Mouse (Mus musculus) adrenal gland, postnatal 25 days (tissue): ENCODE data around the gene Lcat. TPM values are rescaled to one million over a fixed set of nuclear protein-coding genes. Genes with fewer than 3 reads are reported as not detected.

Experiments
- DNase-seq: peaks from one replicate; pipeline ENCODE4 v3.0.0; 2021; ENCODE audit warnings: mixed read lengths
- total RNA-seq: library from RNA; stranded (reverse); gene quantifications from 2 replicates; pipeline ENCODE4 v1.2.3, GENCODE M21; 2021

Lcat gene
- total RNA-seq, 1 experiment from 2014 or later, result 1.9 TPM

GRCm38 (mm10) chr8:105942542-105942941 is 640 bp downstream of the Lcat start:
- no peak for DNase-seq

GRCm38 (mm10) chr8:105942026-105942425 is 1.2 kb downstream of the Lcat start:
- DNase-seq, result no peak

DNA sequence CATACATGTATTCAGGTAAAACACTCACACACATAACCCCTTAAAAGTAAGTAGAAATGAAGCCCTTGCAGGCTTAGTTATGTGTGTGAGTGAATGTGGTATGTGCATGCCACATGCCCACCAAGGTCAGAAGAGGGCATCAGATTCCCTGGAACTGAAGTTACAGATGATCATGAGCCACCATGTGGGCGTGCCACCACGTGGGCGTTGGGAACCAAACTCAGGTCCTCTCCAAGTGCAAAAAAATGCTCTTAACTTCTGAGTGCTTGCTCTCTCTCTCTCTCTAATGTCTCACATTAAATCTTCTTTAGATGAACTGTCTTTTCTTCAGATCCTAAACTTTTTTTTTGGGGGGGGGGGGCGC is 4.9 kb downstream of the Lcat start, which contains the start of gene Psmb10:
Gene Psmb10 (minus strand): TSS at position 139 of the 364 bp plus-strand sequence.
- peak; percentile 42 for DNase-seq

- peak; percentile 47 for DNase-seq
These were observed 5.5 kb downstream of the Lcat start for GRCm38 (mm10) chr8:105937496-105938305.

DNA sequence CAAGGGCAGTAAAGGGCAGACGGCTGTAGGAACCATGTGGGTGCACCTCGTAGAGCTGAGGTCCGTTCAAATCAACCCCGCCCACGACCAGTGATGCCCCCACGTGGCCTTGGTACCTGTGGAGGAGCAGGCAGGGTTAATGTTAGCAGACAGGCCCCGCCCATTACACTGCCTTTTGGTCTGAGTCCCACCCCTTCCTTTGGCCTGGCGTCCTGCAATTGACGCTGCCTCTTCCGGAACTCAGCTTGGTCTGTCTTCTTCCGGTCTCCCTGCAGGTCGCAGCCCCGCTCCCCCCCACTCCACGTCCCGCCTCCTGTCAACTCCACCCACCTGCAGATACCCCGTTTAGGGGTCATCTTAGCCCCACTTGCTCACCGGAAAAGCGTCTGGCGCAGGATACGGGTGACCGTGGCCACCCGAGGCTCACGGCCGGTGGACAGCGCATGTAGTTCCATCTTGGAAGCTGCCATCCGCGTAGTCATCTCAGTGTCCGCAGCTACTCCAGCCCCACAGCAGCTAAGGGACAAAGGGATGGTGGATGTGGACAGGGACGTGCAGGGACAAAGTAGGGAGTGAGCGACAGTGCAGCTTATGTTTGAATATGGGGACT is 6.2 kb downstream of the Lcat start:
- peak; percentile 89 for DNase-seq

- DNase-seq, result no peak
These were observed 7.1 kb downstream of the Lcat start for GRCm38 (mm10) chr8:105935863-105936603.

GRCm38 (mm10) chr8:105935105-105935504 is 8.1 kb downstream of the Lcat start:
- DNase-seq, result no peak

DNA sequence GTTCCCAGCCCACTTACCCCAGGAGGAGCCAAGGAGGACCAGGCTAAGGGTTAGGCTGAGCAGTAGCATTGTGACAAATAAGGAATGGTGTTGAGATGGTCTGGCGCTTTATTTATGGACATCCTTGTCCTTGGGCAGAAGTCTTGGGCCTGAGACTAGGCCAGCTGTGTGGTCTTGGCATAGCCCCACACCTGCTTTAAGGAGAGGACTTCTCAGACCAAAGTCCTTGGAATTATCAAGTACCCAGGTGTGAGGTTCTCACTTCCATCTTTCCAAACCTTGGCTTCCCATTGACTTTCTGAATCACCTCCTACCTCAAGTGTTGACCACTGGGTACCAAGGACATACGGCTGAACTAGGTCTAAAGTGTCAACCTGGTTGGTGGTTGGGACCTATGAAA is 9.4 kb downstream of the Lcat start, which contains the start of gene Ctrl:
Gene Ctrl (minus strand): TSS at position 101 of the 400 bp plus-strand sequence.
- DNase-seq, result no peak

GRCm38 (mm10) chr8:105932525-105932924 is 10.7 kb downstream of the Lcat start:
- no peak for DNase-seq

DNA sequence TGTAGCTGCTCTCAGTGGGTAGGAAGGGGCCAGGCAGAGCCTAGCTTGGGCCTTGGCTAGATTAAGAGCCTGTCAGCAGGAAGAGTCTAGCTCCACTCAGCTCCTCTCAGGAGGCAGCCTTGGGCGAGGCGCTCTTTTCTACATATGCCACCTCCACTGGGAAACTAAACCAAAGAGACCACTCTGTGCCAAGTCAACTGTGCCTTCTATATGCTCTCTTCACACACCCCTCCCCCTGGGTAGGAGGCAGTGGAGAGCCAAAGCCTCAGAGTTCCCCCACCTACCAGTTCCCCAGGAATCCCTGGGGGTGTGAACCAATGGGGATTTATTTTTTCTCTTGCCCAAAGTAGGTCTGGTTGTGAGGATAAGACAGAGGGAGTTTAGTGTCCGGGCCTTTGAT is 11.9 kb downstream of the Lcat start:
- DNase-seq, result no peak

DNA sequence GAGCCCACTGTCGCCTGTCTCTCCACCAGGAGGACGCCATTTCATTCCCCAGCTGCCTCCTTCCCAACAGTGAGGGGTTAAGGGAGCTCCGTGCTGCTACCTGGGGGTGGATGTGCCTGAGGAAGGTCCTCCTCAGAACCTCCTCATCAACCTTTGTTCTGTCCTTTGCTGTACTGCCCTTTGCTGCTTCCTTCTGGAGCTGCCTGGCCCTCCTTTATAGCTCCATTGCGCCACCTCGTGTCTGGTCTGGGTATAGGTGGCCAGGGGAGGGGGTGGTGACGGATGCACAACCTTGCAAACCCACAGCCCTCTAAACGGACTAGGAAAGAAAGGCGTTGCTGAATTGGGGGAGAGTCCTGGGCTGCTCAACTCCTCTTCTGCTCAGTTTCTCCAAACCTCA is 12.6 kb downstream of the Lcat start:
- peak; percentile 90 for DNase-seq

DNA sequence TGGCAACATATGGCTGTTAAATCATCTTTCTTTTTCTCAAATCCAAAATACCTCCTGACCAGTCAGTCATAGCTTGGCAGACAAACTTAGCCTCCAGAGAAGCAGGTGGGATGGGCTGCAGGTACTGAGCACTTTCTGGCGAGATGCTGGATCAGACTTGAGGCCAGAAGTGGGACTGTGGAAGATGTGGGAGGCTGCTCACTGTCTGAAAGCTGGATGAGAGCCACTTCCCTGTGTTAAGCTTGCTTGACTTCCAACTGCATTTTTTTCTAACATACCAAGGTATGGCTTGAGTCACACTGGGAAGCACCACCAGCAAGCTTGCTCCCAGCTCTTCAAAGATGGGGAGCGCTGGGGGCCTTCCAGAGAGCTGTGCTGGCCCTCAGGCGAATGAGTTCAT is 18.1 kb downstream of the Lcat start:
- no peak for DNase-seq

DNA sequence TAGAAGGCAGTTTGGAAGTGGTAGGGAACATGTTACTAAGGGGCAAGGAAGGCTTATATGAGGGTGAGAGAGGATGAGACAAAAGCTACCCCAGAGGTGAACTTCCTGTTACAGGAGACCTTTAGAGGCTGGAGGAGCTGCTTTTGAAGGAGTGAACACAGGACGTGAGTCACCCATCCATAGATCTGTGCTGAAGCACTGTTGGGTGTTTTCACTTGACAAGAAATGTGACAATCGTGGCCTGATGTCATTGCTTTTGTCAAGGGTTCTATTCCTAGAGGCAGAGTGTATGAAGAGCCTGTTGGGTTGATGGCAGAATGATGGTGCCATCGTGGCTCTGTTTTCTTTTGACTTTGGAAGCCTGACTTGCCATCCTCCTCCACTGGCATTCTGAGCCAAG is 23.8 kb downstream of the Lcat start:
- DNase-seq, result no peak

DNA sequence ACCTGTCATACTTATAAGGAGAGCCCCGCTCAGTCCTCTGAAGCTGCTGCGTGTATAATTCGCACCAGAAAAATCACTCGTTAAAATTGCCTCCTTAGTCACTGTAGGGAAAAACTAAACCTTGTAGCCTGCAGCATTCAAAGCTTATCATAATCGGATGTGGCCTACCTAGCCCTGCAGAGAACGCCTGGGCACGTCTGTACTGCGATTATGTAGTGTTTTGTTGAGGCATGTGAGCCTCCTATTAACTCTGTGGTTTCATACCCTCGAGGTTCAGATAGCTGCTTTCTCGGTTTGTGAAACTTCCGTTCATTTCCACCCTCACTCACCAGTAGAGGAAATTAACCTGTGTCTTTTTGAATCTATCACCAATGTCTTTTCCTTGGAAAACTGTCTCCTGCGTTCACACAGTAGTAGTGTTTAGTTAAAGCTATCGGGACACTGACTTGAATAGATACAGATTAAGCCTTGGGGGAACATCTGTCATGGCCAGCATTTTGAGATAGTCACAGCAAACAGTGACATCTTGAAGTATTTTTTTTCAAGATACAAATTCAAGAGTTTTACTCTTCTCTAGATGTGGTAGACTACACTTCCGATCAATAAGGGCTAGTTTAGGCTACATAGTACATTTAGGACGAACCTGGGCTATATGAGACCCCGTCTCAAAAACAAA is 42.1 kb downstream of the Lcat start:
- no peak for DNase-seq

- peak; percentile 93 for DNase-seq
These were observed 42.8 kb downstream of the Lcat start, which contains the start of gene Pskh1 for GRCm38 (mm10) chr8:105900180-105900940. Gene Pskh1 (plus strand): TSS chr8:105900441.

GRCm38 (mm10) chr8:105897801-105898480 is 45.2 kb downstream of the Lcat start:
- no peak for DNase-seq

GRCm38 (mm10) chr8:105893339-105893738 is 49.8 kb downstream of the Lcat start, which contains the start of gene Nrn1l:
Gene Nrn1l (plus strand): TSS chr8:105893567.
- DNase-seq, result peak; percentile 71

DNA sequence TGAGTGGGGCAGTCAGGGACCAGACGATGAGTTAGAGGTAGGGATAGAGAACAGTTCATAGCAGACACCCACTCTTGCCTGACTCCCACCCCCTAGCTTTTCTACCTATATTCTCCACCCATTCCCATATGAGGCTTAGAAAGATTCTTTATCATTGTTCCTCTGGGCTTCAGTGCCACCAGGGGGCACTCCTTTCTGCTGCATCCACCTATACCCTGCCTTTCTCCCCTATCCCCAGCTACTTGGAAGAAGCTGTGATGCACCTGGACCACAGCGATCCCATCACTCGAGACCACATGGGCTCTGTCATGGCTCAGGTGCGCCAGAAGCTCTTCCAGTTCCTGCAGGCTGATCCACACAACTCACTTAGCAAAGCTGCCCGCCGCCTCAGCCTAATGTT is 50.8 kb downstream of the Lcat start:
- DNase-seq, result peak; percentile 27

- no peak for DNase-seq
These were observed 52.3 kb downstream of the Lcat start for GRCm38 (mm10) chr8:105890870-105891269.

GRCm38 (mm10) chr8:105889756-105890465 is 53.3 kb downstream of the Lcat start:
- no peak for DNase-seq
